Mouse (Mus musculus): ENCODE results near the gene Prl2c2. TPM values are rescaled to one million over a fixed set of nuclear protein-coding genes. Genes with fewer than 3 reads are reported as not detected.
"Not testable (repeated sequence)": the region's sequence is repeated elsewhere in the genome, so short reads cannot be mapped to it uniquely, and the experiment has no call there.

Gene Prl2c2
- not detected in 2 replicates for polyA plus RNA-seq (2015; fragmentation: Nextera tagmentation; extraction: Ambion mirVana)

GRCm38 (mm10) chr13:13005283-13005682, at the start of gene Prl2c2:
Gene Prl2c2, minus strand, starts transcription at chr13:13005383.
- 34% methylated on average over 2 of the region's 2 CpGs for WGBS (ENCODE audit: insufficient replicate concordance)

GRCm38 (mm10) chr13:13025872-13026271, 20.7 kb upstream of the Prl2c2 start:
- not testable (repeated sequence) for ATAC-seq (ENCODE audit: insufficient read depth); H3K36me3 ChIP-seq (replicated peaks); H3K4me2 ChIP-seq; H3K9me3 ChIP-seq (replicated peaks); H3K4me3 ChIP-seq (replicated peaks); H3K4me1 ChIP-seq (replicated peaks); H3K9ac ChIP-seq; H3K27me3 ChIP-seq; H3K27ac ChIP-seq (replicated peaks)
- WGBS (ENCODE audit: insufficient replicate concordance), result 43% methylated on average over 3 of the region's 3 CpGs

More at GRCm38 (mm10) chr13:13005283-13005682, at the start of gene Prl2c2:
- not testable (repeated sequence) for ATAC-seq (ENCODE audit: insufficient read depth); H3K27ac ChIP-seq (replicated peaks); H3K9me3 ChIP-seq (replicated peaks); H3K4me2 ChIP-seq; H3K4me1 ChIP-seq (replicated peaks); H3K4me3 ChIP-seq (replicated peaks); H3K27me3 ChIP-seq; H3K36me3 ChIP-seq (replicated peaks); H3K9ac ChIP-seq

GRCm38 (mm10) chr13:13013993-13014549, 8.9 kb upstream of the Prl2c2 start:
- not testable (repeated sequence) for H3K9me3 ChIP-seq (replicated peaks); H3K36me3 ChIP-seq (replicated peaks); H3K27me3 ChIP-seq; H3K4me3 ChIP-seq (replicated peaks); H3K4me1 ChIP-seq (replicated peaks); H3K9ac ChIP-seq; H3K4me2 ChIP-seq; H3K27ac ChIP-seq (replicated peaks); ATAC-seq (ENCODE audit: insufficient read depth)
- 49% methylated on average over 2 of the region's 2 CpGs for WGBS (ENCODE audit: insufficient replicate concordance)

Other genes with a start within 250 kb of the Prl2c2 start
- gene Prl2c3, start 205.3 kb downstream of the Prl2c2 start, polyA plus RNA-seq (2015; fragmentation: Nextera tagmentation; extraction: Ambion mirVana), result not detected in 2 replicates
- gene Prl2c5, start 177.3 kb upstream of the Prl2c2 start, polyA plus RNA-seq (2015; fragmentation: Nextera tagmentation; extraction: Ambion mirVana), result not detected in 2 replicates